Mouse (Mus musculus) neural tube, postnatal 0 days (tissue): ENCODE data around the gene Sh3gl2. TPM values are rescaled to one million over a fixed set of nuclear protein-coding genes. Genes with fewer than 3 reads are reported as not detected.

Experiments used
- polyA plus RNA-seq: library from polyadenylated mRNA; unstranded; fragments of >200 nt; fragmentation: Nextera tagmentation; extraction: Ambion mirVana; gene quantifications from 2 replicates; pipeline ENCODE4 v1.2.1, GENCODE M21; 2015

Sh3gl2 gene
- 114 and 124 TPM in 2 replicates for polyA plus RNA-seq

GRCm38 (mm10) chr4:85205071-85205635, at the start of gene Sh3gl2:
Gene Sh3gl2, plus strand, starts transcription at chr4:85205126.

DNA sequence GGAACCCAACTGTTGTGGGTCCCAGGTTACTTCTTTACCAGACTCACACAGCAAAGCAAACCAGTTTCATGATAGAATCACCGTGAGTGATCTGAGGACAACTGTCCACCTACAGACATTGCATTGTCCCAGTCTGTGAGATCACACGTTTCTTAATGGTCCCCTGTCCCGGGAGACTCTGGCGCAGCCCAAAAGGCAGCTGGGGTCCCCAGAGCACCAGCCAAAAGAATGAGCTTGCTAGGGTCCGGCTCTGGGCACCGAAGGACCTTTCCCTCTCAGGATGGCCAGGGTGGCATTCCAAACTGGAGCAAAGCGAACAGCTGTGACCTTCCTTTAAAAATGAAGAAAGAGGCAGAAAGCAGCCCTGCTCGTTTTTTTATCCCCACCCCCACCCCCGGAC, 308.9 kb downstream of the Sh3gl2 start, which contains the start of gene Adamtsl1:
TSS of gene Adamtsl1 (plus strand) at position 381 of the 400 bp plus-strand sequence.

